Mouse (Mus musculus) ovary, postnatal 36 days (tissue): ENCODE measurements at regions not wholly inside any gene's neighbourhood (a gene's known extent, or its start where the extent isn't known, plus 50 kb on each side); places are given as distances from the start of the nearest gene placed in this dataset.

Experiments
- DNase-seq: peaks from one replicate; pipeline ENCODE4 v3.0.0; 2022; ENCODE audit warnings: low spot score, mixed read lengths

GRCm38 (mm10) chr12:106480281-106481060, 470.4 kb downstream of the Vrk1 start:
- no peak for DNase-seq

DNA sequence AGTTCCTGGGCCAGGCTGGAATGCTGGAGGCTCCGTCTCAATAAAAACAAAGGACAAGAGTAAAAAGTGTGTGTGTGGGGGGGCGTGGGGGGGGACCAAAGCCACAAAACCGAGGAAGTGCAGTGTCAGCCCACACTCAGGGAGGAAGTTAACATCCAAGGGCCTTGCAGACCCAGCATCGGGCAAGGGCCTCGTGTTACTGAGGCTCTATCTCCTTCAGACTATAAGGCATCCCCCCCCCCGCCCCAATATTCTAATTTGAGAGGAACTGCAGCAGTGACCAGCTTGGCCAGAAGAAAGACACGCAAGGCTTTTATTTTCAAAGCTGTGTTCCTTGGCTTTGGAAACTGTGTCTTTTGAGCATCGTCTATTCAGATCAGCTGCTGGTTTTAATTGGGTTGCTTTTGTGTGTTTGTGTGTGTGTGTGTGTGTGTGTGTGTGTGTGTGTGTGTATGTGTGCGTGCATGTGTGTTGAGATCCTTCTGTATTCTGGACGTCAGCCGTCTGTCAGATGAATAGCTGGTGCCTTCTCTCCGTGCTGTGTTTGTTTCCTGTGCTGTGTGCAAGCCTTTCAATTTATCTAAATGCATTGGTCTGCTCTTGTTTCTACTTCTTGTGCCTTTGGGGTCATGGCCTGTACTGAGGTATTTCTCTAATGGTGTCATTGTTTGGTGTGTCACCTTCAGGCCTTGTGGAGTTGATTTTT, 491.7 kb downstream of the Vrk1 start:
- DNase-seq = no peak

GRCm38 (mm10) chr12:106504285-106504684, 494.3 kb downstream of the Vrk1 start:
- DNase-seq = no peak

GRCm38 (mm10) chr12:106514057-106514456, 504.0 kb downstream of the Vrk1 start:
- DNase-seq = no peak

GRCm38 (mm10) chr12:106515257-106515788, 505.3 kb downstream of the Vrk1 start:
- DNase-seq = no peak

DNA sequence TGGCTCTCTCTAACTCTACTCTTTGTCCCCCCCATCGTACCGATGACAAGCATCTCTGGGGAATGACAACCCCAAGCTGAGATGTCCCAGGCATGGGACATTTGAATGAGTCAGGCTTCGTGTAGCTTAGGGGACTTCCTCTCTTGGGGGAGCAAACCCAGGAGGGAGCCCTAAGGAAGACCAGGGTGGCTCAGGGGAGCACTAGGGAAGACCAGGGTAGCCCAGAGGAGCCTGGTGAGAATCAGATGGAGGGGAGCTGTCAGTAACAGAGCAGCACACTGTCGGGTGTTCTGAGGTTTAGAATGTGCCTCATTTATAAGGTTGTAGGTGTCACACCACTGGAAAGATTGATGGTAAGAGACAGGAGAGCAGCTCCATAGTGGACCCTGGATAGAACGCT, 509.1 kb downstream of the Vrk1 start:
- no peak for DNase-seq

- no peak for DNase-seq
These were observed 514.4 kb downstream of the Vrk1 start for GRCm38 (mm10) chr12:106524411-106524810.

DNA sequence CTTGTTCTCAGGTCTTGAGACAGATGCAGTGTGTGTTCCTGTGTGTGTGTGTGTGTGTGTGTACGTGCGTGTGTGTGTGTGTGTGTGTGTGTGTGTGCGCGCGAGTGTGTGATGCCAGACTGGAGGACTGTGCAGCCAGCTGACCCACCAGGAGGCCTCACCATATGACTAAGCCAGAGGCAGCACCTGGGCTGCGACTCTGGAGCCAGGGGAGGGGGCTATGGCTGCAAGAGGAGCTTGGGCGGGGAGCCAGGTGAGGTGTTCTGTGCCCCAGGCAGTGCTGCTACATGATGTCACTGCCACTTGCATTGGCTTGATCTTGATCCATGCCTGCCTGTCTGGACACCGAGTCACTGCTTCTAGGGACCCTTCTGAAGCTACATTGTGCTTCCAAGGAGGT, 517.1 kb downstream of the Vrk1 start:
- DNase-seq = no peak

GRCm38 (mm10) chr12:106527699-106528434, 517.8 kb downstream of the Vrk1 start:
- DNase-seq = no peak

GRCm38 (mm10) chr12:106528521-106528920, 518.5 kb downstream of the Vrk1 start:
- DNase-seq = no peak

DNA sequence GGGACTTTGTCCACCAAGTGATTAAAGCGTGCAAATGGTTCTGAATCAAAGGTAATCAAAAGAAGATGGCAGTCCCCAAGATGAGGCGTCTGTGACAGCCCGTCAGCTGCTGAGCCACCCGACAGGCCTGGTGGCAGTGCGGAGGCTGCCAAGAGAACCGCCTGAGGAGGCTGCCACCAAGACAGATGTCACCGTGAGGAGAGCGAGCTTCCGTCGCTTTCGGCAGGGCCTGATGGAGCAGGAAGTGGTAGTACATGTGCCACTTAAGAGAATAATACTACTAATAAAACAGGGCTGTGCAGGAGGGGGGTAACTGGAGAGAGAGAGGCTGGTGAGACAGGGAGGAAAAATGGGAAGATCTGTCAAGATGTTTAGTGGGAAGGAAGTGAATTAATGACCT, 519.1 kb downstream of the Vrk1 start:
- DNase-seq = no peak

DNA sequence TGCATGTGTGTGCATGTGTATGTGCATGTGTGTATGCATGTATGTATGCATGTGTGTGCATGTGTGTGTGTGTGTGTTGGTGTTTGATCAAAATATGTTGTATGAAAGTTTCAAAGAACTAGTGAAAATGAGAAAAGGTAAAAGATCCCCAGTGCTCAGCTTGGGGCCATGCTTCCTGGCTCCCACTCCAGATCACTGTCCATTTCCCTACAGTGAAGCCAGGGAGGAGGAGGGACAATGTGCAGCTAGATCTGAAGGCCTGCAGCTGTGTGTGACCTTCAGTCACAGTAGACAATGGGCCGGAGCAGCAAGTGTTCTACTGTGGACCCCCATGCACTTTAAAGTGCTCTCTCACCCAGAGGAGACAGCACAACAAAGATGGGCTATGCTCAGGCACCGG, 525.1 kb downstream of the Vrk1 start:
- no peak for DNase-seq

- DNase-seq = no peak
These were observed 525.7 kb downstream of the Vrk1 start for GRCm38 (mm10) chr12:106535628-106536288.

DNA sequence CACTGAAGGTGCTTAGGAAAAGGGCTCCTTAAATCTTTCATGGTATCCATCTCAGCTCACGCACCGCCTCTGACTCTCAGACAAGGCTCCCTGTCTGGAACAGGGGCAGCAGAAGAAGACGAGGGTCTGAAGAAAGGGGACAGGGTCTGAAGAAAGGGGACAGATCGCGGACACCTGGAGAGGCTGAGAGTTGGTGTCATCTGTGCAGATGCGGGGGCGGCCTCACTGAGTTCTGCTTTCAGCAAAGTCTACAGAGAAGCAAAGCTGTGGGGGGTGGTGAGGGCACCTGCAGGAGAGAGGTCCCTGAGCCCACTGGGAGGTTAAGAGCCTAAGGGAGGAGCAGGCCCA, 526.2 kb downstream of the Vrk1 start:
- no peak for DNase-seq

- DNase-seq = no peak
These were observed 530.0 kb downstream of the Vrk1 start for GRCm38 (mm10) chr12:106540003-106540402.

DNA sequence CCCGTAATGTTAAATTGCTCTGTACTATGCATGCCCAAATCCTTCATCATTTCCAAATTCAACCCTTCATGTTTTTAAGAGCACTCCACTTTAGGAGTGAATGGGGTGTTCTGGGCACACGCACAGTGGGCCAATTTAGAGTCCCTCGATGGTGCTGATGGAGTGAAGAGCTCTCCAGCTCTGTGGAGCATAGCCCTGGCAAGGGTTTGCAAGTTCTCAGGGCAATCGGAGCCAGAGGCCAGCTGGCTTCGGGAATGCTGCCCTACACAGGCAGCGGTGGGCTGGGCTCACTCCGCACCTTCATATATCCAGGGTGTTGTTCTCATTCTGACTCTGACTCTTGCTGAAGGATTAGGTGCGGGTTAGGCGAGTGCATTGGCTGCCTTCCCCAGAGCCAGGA, 549.5 kb downstream of the Vrk1 start:
- no peak for DNase-seq

DNA sequence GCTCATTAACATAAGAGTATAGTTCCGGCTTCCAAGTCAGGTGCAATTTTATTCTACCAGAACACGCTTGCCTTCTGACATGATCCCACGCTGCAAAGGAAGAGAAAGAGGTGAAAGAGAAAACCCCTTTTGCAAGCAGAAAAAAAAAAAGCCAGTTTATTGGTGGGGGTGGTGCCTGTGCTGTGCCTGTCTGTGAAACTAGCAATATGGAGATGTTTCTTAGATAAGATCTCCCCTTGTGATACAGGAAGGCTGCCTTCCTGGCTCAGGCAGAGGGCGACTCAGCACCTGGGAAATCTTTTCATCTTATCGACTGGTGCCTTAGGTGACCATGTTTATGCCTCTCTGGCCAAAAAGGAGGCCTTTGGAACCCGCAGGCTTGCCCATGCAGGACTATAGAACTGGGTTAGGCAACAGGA, 555.2 kb downstream of the Vrk1 start:
- DNase-seq = no peak

- no peak for DNase-seq
These were observed 556.3 kb downstream of the Vrk1 start for GRCm38 (mm10) chr12:106566361-106566760.

GRCm38 (mm10) chr12:106567116-106567515, 557.1 kb downstream of the Vrk1 start:
- no peak for DNase-seq

GRCm38 (mm10) chr12:106568541-106569085, 558.6 kb downstream of the Vrk1 start:
- no peak for DNase-seq

DNA sequence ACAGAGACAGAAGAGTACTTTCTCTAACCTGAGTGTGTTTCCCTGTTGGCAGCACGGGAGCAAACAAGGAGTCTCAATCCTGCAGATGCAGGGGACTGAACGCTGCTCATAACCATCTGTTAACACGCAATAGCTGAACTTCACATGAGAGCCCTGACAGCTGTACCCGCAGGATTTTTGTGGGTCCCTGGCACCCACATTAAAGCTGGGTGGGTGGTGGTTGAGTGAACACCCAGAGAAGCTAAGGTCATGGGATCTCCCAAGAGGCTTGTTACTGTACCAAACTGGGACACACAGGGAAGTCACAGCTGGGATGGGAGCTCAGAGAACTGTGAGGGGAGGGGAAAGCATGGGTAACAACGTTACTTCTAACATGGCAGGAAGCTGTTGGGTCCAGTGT, 562.9 kb downstream of the Vrk1 start:
- DNase-seq = no peak

GRCm38 (mm10) chr12:106582760-106583159, 572.7 kb downstream of the Vrk1 start:
- DNase-seq = no peak
